Mouse (Mus musculus) cortical plate, adult 2 months (tissue): ENCODE data around the gene Lrp2.

Experiments
- CTCF ChIP-seq: fragments of 200-500 bp; IDR thresholded peaks from 2 replicates; pipeline ENCODE4 v1.5.1; 2011; ENCODE audit warnings: mild to moderate bottlenecking, control low read depth, low read length; ENCODE audit not compliant: insufficient read depth; ENCODE audit errors: extremely low read depth
- POLR2A ChIP-seq: fragments of 200-500 bp; IDR thresholded peaks from 2 replicates; pipeline ENCODE4 v1.6.1; 2011; ENCODE audit warnings: mild to moderate bottlenecking, low read length, control low read depth; ENCODE audit not compliant: insufficient read depth; ENCODE audit errors: extremely low read depth

- no peak for TF ChIP-seq POLR2A
- no peak for TF ChIP-seq CTCF
These were observed 184.0 kb downstream of the Lrp2 start for GRCm38 (mm10) chr2:69401891-69402290.
